Mouse (Mus musculus): ENCODE data around the gene Pdrg1. TPM values are rescaled to one million over a fixed set of nuclear protein-coding genes. Genes with fewer than 3 reads are reported as not detected.

Pdrg1 gene
- polyA plus RNA-seq, 1 experiment from 2014 or later: 108 TPM

GRCm38 (mm10) chr2:153051537-153051936 lies 36.3 kb upstream of the Pdrg1 start:
- Histone ChIP-seq H3K4me3 (ENCODE audit: low read depth, low read length) (no peak overlapping the region), H3K4me2 (ENCODE audit: low read length) (no peak overlapping the region), H3K9ac (ENCODE audit: low read length) (no peak overlapping the region), H3K9me3 (replicated peaks; ENCODE audit: control insufficient read depth, low read length) (no peaks in the 10 kb centered on the region), H3K27ac (ENCODE audit: low read depth, low read length) (no peak overlapping the region), H3K27me3 (replicated peaks; ENCODE audit: control insufficient read depth, insufficient read depth, low read length) (peaks cover 14% of the 10 kb centered on the region), H3K36me3 (ENCODE audit: control insufficient read depth, insufficient read depth, low read length) (peaks cover 11% of the 10 kb centered on the region), H3K4me1 (ENCODE audit: control insufficient read depth, insufficient read depth, low read length) (peaks cover 22% of the 10 kb centered on the region)
- DNase-seq (ENCODE audit: low spot score) (no peak), ATAC-seq (no peak)
- WGBS: 80% methylated on average over 9 of the region's 9 CpGs

GRCm38 (mm10) chr2:153051095-153051494 lies 35.9 kb upstream of the Pdrg1 start:
- peaks cover 11% of the 10 kb centered on the region for H3K36me3 ChIP-seq (ENCODE audit: control insufficient read depth, insufficient read depth, low read length)

GRCm38 (mm10) chr2:153049997-153050358 lies 34.8 kb upstream of the Pdrg1 start:
- peaks cover 14% of the 10 kb centered on the region for H3K27me3 ChIP-seq (replicated peaks; ENCODE audit: control insufficient read depth, insufficient read depth, low read length)
- no peaks in the 10 kb centered on the region for H3K9me3 ChIP-seq (replicated peaks; ENCODE audit: control insufficient read depth, low read length)
- DNase-seq (ENCODE audit: low spot score) (no peak), ATAC-seq (no peak)
- H3K27ac ChIP-seq (ENCODE audit: low read depth, low read length): peak overlapping the region; percentile 94
- peaks cover 28% of the 10 kb centered on the region for H3K4me1 ChIP-seq (ENCODE audit: control insufficient read depth, insufficient read depth, low read length)
- H3K9ac ChIP-seq (ENCODE audit: low read length): no peak overlapping the region; the same call in 1 of the 2 replicates
- H3K36me3 ChIP-seq (ENCODE audit: control insufficient read depth, insufficient read depth, low read length): peaks cover 11% of the 10 kb centered on the region
- H3K4me3 ChIP-seq (ENCODE audit: low read depth, low read length): no peak overlapping the region
- WGBS: 74% methylated on average over 4 of the region's 4 CpGs
- no peak overlapping the region for H3K4me2 ChIP-seq (ENCODE audit: low read length)

More at GRCm38 (mm10) chr2:153051095-153051494, 35.9 kb upstream of the Pdrg1 start:
- Histone ChIP-seq H3K4me1 (ENCODE audit: control insufficient read depth, insufficient read depth, low read length) (peaks cover 26% of the 10 kb centered on the region), H3K27me3 (replicated peaks; ENCODE audit: control insufficient read depth, insufficient read depth, low read length) (peaks cover 14% of the 10 kb centered on the region), H3K4me3 (ENCODE audit: low read depth, low read length) (no peak overlapping the region), H3K9ac (ENCODE audit: low read length) (no peak overlapping the region), H3K4me2 (ENCODE audit: low read length) (no peak overlapping the region), H3K27ac (ENCODE audit: low read depth, low read length) (no peak overlapping the region), H3K9me3 (replicated peaks; ENCODE audit: control insufficient read depth, low read length) (no peaks in the 10 kb centered on the region)
- no peak for DNase-seq (ENCODE audit: low spot score)
- WGBS: 82% methylated on average over 6 of the region's 6 CpGs
- no peak for ATAC-seq

GRCm38 (mm10) chr2:153049288-153049996 lies 34.2 kb upstream of the Pdrg1 start:
- Histone ChIP-seq H3K9me3 (replicated peaks; ENCODE audit: control insufficient read depth, low read length) (no peaks in the 10 kb centered on the region), H3K4me3 (ENCODE audit: low read depth, low read length) (no peak overlapping the region), H3K27ac (ENCODE audit: low read depth, low read length) (peak overlapping the region; percentile 94), H3K4me2 (ENCODE audit: low read length) (no peak overlapping the region), H3K9ac (ENCODE audit: low read length) (peak overlapping the region; percentile 30), H3K36me3 (ENCODE audit: control insufficient read depth, insufficient read depth, low read length) (peaks cover 7% of the 10 kb centered on the region), H3K27me3 (replicated peaks; ENCODE audit: control insufficient read depth, insufficient read depth, low read length) (peaks cover 14% of the 10 kb centered on the region), H3K4me1 (ENCODE audit: control insufficient read depth, insufficient read depth, low read length) (peaks cover 29% of the 10 kb centered on the region)
- WGBS: 32% methylated on average over 9 of the region's 9 CpGs
- DNase-seq (ENCODE audit: low spot score): peak; percentile 82
- peak; percentile 76 for ATAC-seq

- peak; percentile 30 for ATAC-seq
- Histone ChIP-seq H3K9me3 (replicated peaks; ENCODE audit: control insufficient read depth, low read length) (no peaks in the 10 kb centered on the region), H3K27me3 (replicated peaks; ENCODE audit: control insufficient read depth, insufficient read depth, low read length) (peaks cover 12% of the 10 kb centered on the region), H3K4me2 (ENCODE audit: low read length) (no peak overlapping the region), H3K36me3 (ENCODE audit: control insufficient read depth, insufficient read depth, low read length) (no peaks in the 10 kb centered on the region), H3K9ac (ENCODE audit: low read length) (no peak overlapping the region), H3K4me3 (ENCODE audit: low read depth, low read length) (no peak overlapping the region), H3K27ac (ENCODE audit: low read depth, low read length) (peak overlapping the region; percentile 94), H3K4me1 (ENCODE audit: control insufficient read depth, insufficient read depth, low read length) (peaks cover 31% of the 10 kb centered on the region)
- WGBS: 30% methylated on average over 17 of the region's 17 CpGs
- peak; percentile 71 for DNase-seq (ENCODE audit: low spot score)
These were observed 32.7 kb upstream of the Pdrg1 start for GRCm38 (mm10) chr2:153047828-153048465.

- ATAC-seq (peak; percentile 62), DNase-seq (ENCODE audit: low spot score) (peak; percentile 92)
- H3K4me1 ChIP-seq (ENCODE audit: control insufficient read depth, insufficient read depth, low read length): peaks cover 33% of the 10 kb centered on the region
- H3K4me2 ChIP-seq (ENCODE audit: low read length): no peak overlapping the region
- no peaks in the 10 kb centered on the region for H3K9me3 ChIP-seq (replicated peaks; ENCODE audit: control insufficient read depth, low read length)
- H3K36me3 ChIP-seq (ENCODE audit: control insufficient read depth, insufficient read depth, low read length): no peaks in the 10 kb centered on the region
- peak overlapping the region; percentile 94 for H3K27ac ChIP-seq (ENCODE audit: low read depth, low read length)
- 25% methylated on average over 8 of the region's 8 CpGs for whole genome bisulfite sequencing
- no peaks in the 10 kb centered on the region for H3K27me3 ChIP-seq (replicated peaks; ENCODE audit: control insufficient read depth, insufficient read depth, low read length)
- H3K9ac ChIP-seq (ENCODE audit: low read length): no peak overlapping the region
- no peak overlapping the region for H3K4me3 ChIP-seq (ENCODE audit: low read depth, low read length)
These were observed 30.7 kb upstream of the Pdrg1 start for GRCm38 (mm10) chr2:153045884-153046299.

GRCm38 (mm10) chr2:153043886-153044285 lies 28.7 kb upstream of the Pdrg1 start:
- H3K36me3 ChIP-seq (ENCODE audit: control insufficient read depth, insufficient read depth, low read length): no peaks in the 10 kb centered on the region
- ATAC-seq: no peak
- peak; percentile 46 for DNase-seq (ENCODE audit: low spot score)

GRCm38 (mm10) chr2:153036690-153037089 lies 21.5 kb upstream of the Pdrg1 start:
- Histone ChIP-seq H3K36me3 (ENCODE audit: control insufficient read depth, insufficient read depth, low read length) (no peaks in the 10 kb centered on the region), H3K9me3 (replicated peaks; ENCODE audit: control insufficient read depth, low read length) (no peaks in the 10 kb centered on the region), H3K4me3 (ENCODE audit: low read depth, low read length) (no peak overlapping the region), H3K4me2 (ENCODE audit: low read length) (no peak overlapping the region), H3K9ac (ENCODE audit: low read length) (no peak overlapping the region), H3K27me3 (replicated peaks; ENCODE audit: control insufficient read depth, insufficient read depth, low read length) (0 out of 2 replicates have a peak, but pooled peaks cover 4% of the 10 kb centered on the region), H3K4me1 (ENCODE audit: control insufficient read depth, insufficient read depth, low read length) (peaks cover 15% of the 10 kb centered on the region), H3K27ac (ENCODE audit: low read depth, low read length) (no peak overlapping the region)
- no peak for DNase-seq (ENCODE audit: low spot score)
- no peak for ATAC-seq
- 10% methylated on average over 2 of the region's 2 CpGs for WGBS

More at GRCm38 (mm10) chr2:153043886-153044285, 28.7 kb upstream of the Pdrg1 start:
- peaks cover 20% of the 10 kb centered on the region for H3K4me1 ChIP-seq (ENCODE audit: control insufficient read depth, insufficient read depth, low read length)
- H3K27ac ChIP-seq (ENCODE audit: low read depth, low read length): no peak overlapping the region
- no peaks in the 10 kb centered on the region for H3K9me3 ChIP-seq (replicated peaks; ENCODE audit: control insufficient read depth, low read length)
- no peak overlapping the region for H3K9ac ChIP-seq (ENCODE audit: low read length)
- no peaks in the 10 kb centered on the region for H3K27me3 ChIP-seq (replicated peaks; ENCODE audit: control insufficient read depth, insufficient read depth, low read length)
- no peak overlapping the region for H3K4me2 ChIP-seq (ENCODE audit: low read length)
- H3K4me3 ChIP-seq (ENCODE audit: low read depth, low read length): no peak overlapping the region
- WGBS: 58% methylated on average over 3 of the region's 3 CpGs

Data from forebrain, embryonic 14.5 days (tissue).